ENCODE assay signal across 8 mouse cellular contexts in the genomic region with DNA sequence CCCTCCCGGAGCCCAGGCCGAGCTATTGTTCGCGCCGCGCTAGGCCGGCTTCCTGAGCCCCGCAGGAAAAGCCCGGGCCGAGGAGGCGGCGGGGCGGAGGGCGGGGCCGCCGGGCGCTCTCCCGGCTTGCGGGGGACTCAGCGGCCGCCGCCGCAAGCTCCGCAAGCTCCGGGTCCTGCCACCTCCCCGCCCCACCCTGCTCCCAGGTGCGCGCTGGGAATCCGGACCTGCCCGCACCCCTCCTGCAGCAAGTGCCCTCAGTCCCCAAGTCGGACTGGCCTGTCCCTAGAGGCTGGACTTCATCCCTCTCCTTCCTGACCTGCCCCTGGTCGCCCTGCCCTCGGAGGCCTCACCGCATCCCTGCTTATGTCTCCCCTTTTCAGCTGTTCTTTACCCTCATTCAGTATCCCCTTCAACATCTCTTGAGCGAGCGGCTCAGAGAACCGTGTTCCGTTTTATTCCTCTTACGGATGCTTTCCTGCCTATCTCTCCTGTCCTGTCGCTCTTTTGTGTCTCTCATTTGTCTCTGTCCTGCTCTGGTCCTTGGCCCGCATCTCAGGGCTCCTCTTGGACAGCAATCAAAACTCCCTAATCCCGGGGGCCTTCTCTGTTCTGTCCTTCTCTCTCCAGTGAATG. TPM values are rescaled to one million over a fixed set of nuclear protein-coding genes. Genes with fewer than 3 reads are reported as not detected.
DNase-seq lines count a peak whose midpoint lies in the region; ATAC-seq and TF ChIP-seq lines count a peak whose summit lies in the region.

No protein-coding gene starts in this region.

- peak overlapping the region; percentile 79 for H3K27ac ChIP-seq in left cerebral cortex, adult 2 months
- H3K27ac ChIP-seq in embryonic facial prominence, embryonic 13.5 days: peak overlapping the region; percentile 94
- H3K27ac ChIP-seq in hindbrain, embryonic 13.5 days: peak overlapping the region; percentile 99

- H3K27me3 ChIP-seq in embryonic facial prominence, embryonic 13.5 days: no peaks in the 10 kb centered on the region
- H3K27me3 ChIP-seq in hindbrain, embryonic 13.5 days: no peaks in the 10 kb centered on the region

- peak overlapping the region; percentile 83 for H3K4me2 ChIP-seq in embryonic facial prominence, embryonic 13.5 days
- H3K4me2 ChIP-seq in hindbrain, embryonic 13.5 days: peak overlapping the region; percentile 93

- 2% methylated on average over 32 of the region's 42 CpGs for WGBS in embryonic facial prominence, embryonic 13.5 days
- under 1% methylated on average over 36 of the region's 42 CpGs for WGBS in hindbrain, embryonic 13.5 days

- peak overlapping the region; percentile 85 for H3K4me3 ChIP-seq in left cerebral cortex, adult 2 months
- H3K4me3 ChIP-seq in embryonic facial prominence, embryonic 13.5 days: peak overlapping the region; percentile 90
- H3K4me3 ChIP-seq in hindbrain, embryonic 13.5 days: peak overlapping the region; percentile 91

- peak; percentile 49 to 53 for DNase-seq in left cerebral cortex, adult 2 months (ENCODE audit: extremely low spot score in 1 of 2, low spot score in 2 of 2)
- DNase-seq in left cerebral cortex, adult 8-10 months (ENCODE audit: low spot score in 2 of 2): no peak
- peak; percentile 37 for DNase-seq in ZHBTc4 (ENCODE audit: low read depth, low spot score)
- DNase-seq in mesoderm, embryonic 11.5 days (ENCODE audit: low read depth, low spot score): peak; percentile 47
- no peak for DNase-seq in thymus, postnatal 4 days

- H3K36me3 ChIP-seq in embryonic facial prominence, embryonic 13.5 days: no peaks in the 10 kb centered on the region
- H3K36me3 ChIP-seq in hindbrain, embryonic 13.5 days: no peaks in the 10 kb centered on the region

- peaks cover 19% of the 10 kb centered on the region for H3K4me1 ChIP-seq in embryonic facial prominence, embryonic 13.5 days
- peaks cover 37% of the 10 kb centered on the region for H3K4me1 ChIP-seq in hindbrain, embryonic 13.5 days (replicated peaks)

- no peak; the same call in 1 of the 2 replicates for ATAC-seq in embryonic facial prominence, embryonic 13.5 days (ENCODE audit: insufficient number of reproducible peaks, insufficient read depth, low FRiP score, low TSS enrichment, low read depth)
- peak; percentile 77 for ATAC-seq in hindbrain, embryonic 13.5 days (ENCODE audit: low FRiP score)
- no peak for ATAC-seq in monocyte, adult 5-6 weeks (replicated peaks; ENCODE audit: insufficient number of reproducible peaks, low FRiP score, low TSS enrichment, poor library complexity, severe bottlenecking)

- TF ChIP-seq CTCF in left cerebral cortex, adult 2 months (IDR thresholded peaks at IDR 0.05): no peak

- intact Hi-C loops in left cerebral cortex, adult 2 months (cut with DNase I): loop anchor here (2.0 to 5.0 kb wide), 6 partner anchors 43 to 231 kb away; no protein-coding TSS in a partner anchor

- no peaks in the 10 kb centered on the region for H3K9me3 ChIP-seq in embryonic facial prominence, embryonic 13.5 days
- no peaks in the 10 kb centered on the region for H3K9me3 ChIP-seq in hindbrain, embryonic 13.5 days

- H3K9ac ChIP-seq in embryonic facial prominence, embryonic 13.5 days: peak overlapping the region; percentile 91
- H3K9ac ChIP-seq in hindbrain, embryonic 13.5 days: peak overlapping the region; percentile 98

RNA-seq across cellular contexts. Expression of a gene that starts 0.6 kb away (rescaled TPM):
- 100 to 1,000 TPM; 539 to 570 TPM for total RNA-seq in left cerebral cortex, adult 2 months (2021)
- 100 to 1,000 TPM; 485 to 551 (median 491) TPM for total RNA-seq in left cerebral cortex, adult 8-10 months (2022)
- 18.3 and 20.1 TPM in 2 replicates for polyA plus RNA-seq in embryonic facial prominence, embryonic 13.5 days (2015; fragmentation: Nextera tagmentation; extraction: Ambion mirVana)
- polyA plus RNA-seq in hindbrain, embryonic 13.5 days (2015; fragmentation: Nextera tagmentation; extraction: Ambion mirVana): 31.5 and 31.6 TPM in 2 replicates
- 1.7 to 10.2 TPM (median 1.8 TPM) in 3 replicates for total RNA-seq in monocyte, adult 5-6 weeks (2017)

Comparison
In these comparisons a context has a peak if more than half of its experiments do, and no peak if none do; other contexts are left out.
1. DNase-seq: peak in left cerebral cortex, adult 2 months (2 of 2), ZHBTc4 (single experiment) and mesoderm, embryonic 11.5 days (single experiment); none in left cerebral cortex, adult 8-10 months (0 of 2) and thymus, postnatal 4 days (single experiment).
2. RNA of a gene that starts 0.6 kb away (total RNA-seq): 539 to 570 TPM in left cerebral cortex, adult 2 months and 485 to 551 TPM in left cerebral cortex, adult 8-10 months; 1.7 to 10.2 TPM in monocyte, adult 5-6 weeks; every median in the first group is over 10 times any median in the second.
3. Peak in every context shown above with its lines, with median percentiles within 50 percentile points of each other: H3K27ac ChIP-seq and H3K4me3 ChIP-seq.